Mouse (Mus musculus) hindbrain, postnatal 0 days (tissue): Measurements from ENCODE around the gene Erg. TPM values are rescaled to one million over a fixed set of nuclear protein-coding genes. Genes with fewer than 3 reads are reported as not detected.

Experiments
- ATAC-seq: fragments of 200-750 bp; cut with Nextera tagmentation; 2 replicates; pipeline ENCODE4 v1.8.0; 2017; ENCODE audit warnings: mild to moderate bottlenecking, moderate TSS enrichment, moderate library complexity
- DNase-seq: peaks from one replicate; pipeline ENCODE4 v3.0.0-alpha.2; 2015; ENCODE audit warnings: low spot score
- H3K27ac ChIP-seq: fragments of 300-500 bp; sonication (generic); 2 replicates; pipeline ENCODE4 v1.5.1; 2014; ENCODE audit warnings: mild to moderate bottlenecking
- H3K27me3 ChIP-seq: fragments of 300-500 bp; sonication (generic); 2 replicates; pipeline ENCODE4 v1.6.1; 2014; ENCODE audit warnings: low read length, mixed read lengths; ENCODE audit not compliant: insufficient read depth
- H3K36me3 ChIP-seq: fragments of 300-500 bp; sonication (generic); 2 replicates; pipeline ENCODE4 v1.6.1; 2014; ENCODE audit warnings: low read length, mixed read lengths; ENCODE audit not compliant: insufficient read depth
- H3K4me1 ChIP-seq: fragments of 300-500 bp; sonication (generic); 2 replicates; pipeline ENCODE4 v1.6.1; 2014; ENCODE audit warnings: antibody characterized with exemption, low read length, mixed read lengths; ENCODE audit not compliant: insufficient read depth
- H3K4me2 ChIP-seq: fragments of 300-500 bp; sonication (generic); 2 replicates; pipeline ENCODE4 v1.6.1; 2014; ENCODE audit warnings: low read depth, mild to moderate bottlenecking, low read length, moderate library complexity, mixed read lengths
- H3K4me3 ChIP-seq: fragments of 300-500 bp; sonication (generic); 2 replicates; pipeline ENCODE4 v1.5.1; 2014; ENCODE audit warnings: low read length
- H3K9ac ChIP-seq: fragments of 300-500 bp; sonication (generic); replicated peaks from 2 replicates; pipeline ENCODE4 v1.6.1; 2014; ENCODE audit warnings: mild to moderate bottlenecking, low read length, moderate library complexity, mixed read lengths
- H3K9me3 ChIP-seq: fragments of 300-500 bp; sonication (generic); 2 replicates; pipeline ENCODE4 v1.6.1; 2016; ENCODE audit warnings: low read length, mixed read lengths
- CTCF ChIP-seq: IDR thresholded peaks from 2 replicates; pipeline ENCODE4 v1.5.1; 2016; ENCODE audit warnings: antibody characterized with exemption, control low read depth, low read depth
- WGBS: fragments of 180-500 bp; shearing (Covaris S2); extraction: QIAGEN DNeasy Blood & Tissue Kit; methylation state at CpG from one replicate; pipeline ENCODE4 v1.1.7; 2014; 5-methylcytosine and 5-hydroxymethylcytosine counted together
- polyA plus RNA-seq: library from polyadenylated mRNA; unstranded; fragments of >200 nt; fragmentation: Nextera tagmentation; extraction: Ambion mirVana; gene quantifications from 2 replicates; pipeline ENCODE4 v1.2.1, GENCODE M21; 2015
- total RNA-seq: library from RNA; depleted of rRNA; stranded (reverse); fragments of >200 nt; gene quantifications from 2 replicates; pipeline ENCODE4 v1.2.3, GENCODE M21; 2014

Erg gene
- total and polyA plus RNA-seq, 2 experiments from 2014 or later: 2.5 to 3.8 TPM

- 79% methylated on average over 17 of the region's 17 CpGs for WGBS
- H3K27ac ChIP-seq: no peak overlapping the region
- H3K4me2 ChIP-seq: no peak overlapping the region
- ATAC-seq (no peak), DNase-seq (no peak)
- H3K36me3 ChIP-seq: no peaks in the 10 kb centered on the region
- no peaks in the 10 kb centered on the region for H3K9me3 ChIP-seq
- H3K4me1 ChIP-seq: no peaks in the 10 kb centered on the region
- H3K4me3 ChIP-seq: no peak overlapping the region
- no peak for TF ChIP-seq CTCF
- H3K27me3 ChIP-seq: no peaks in the 10 kb centered on the region
- no peak overlapping the region for H3K9ac ChIP-seq
Observed at GRCm38 (mm10) chr16:95438848-95439540, 147.4 kb downstream of the Erg start.

- no peaks in the 10 kb centered on the region for H3K27me3 ChIP-seq
- H3K9ac ChIP-seq: no peak overlapping the region
- no peak overlapping the region for H3K27ac ChIP-seq
- no peaks in the 10 kb centered on the region for H3K9me3 ChIP-seq
- no peak overlapping the region for H3K4me3 ChIP-seq
- 93% methylated on average over 8 of the region's 8 CpGs for WGBS
- no peak overlapping the region for H3K4me2 ChIP-seq
- ATAC-seq (no peak), DNase-seq (no peak)
- H3K36me3 ChIP-seq: no peaks in the 10 kb centered on the region
- TF ChIP-seq CTCF: no peak
- peaks cover 3% of the 10 kb centered on the region; the same call in 1 of the 2 replicates for H3K4me1 ChIP-seq
Observed at GRCm38 (mm10) chr16:95436611-95437010, 149.8 kb downstream of the Erg start.

GRCm38 (mm10) chr16:95436051-95436450 is 150.3 kb downstream of the Erg start:
- DNase-seq: no peak
- peaks cover 3% of the 10 kb centered on the region; the same call in 1 of the 2 replicates for H3K4me1 ChIP-seq
- no peak overlapping the region for H3K27ac ChIP-seq
- no peak overlapping the region for H3K4me3 ChIP-seq
- no peaks in the 10 kb centered on the region for H3K27me3 ChIP-seq
- H3K9me3 ChIP-seq: no peaks in the 10 kb centered on the region
- no peak for TF ChIP-seq CTCF
- H3K36me3 ChIP-seq: no peaks in the 10 kb centered on the region
- no peak overlapping the region for H3K4me2 ChIP-seq
- WGBS: 54% methylated on average over 4 of the region's 4 CpGs
- no peak for ATAC-seq
- no peak overlapping the region for H3K9ac ChIP-seq

GRCm38 (mm10) chr16:95434434-95434833 is 152.0 kb downstream of the Erg start:
- 97% methylated on average over 8 of the region's 8 CpGs for WGBS
- ATAC-seq: no peak

GRCm38 (mm10) chr16:95432540-95432971 is 153.8 kb downstream of the Erg start:
- DNase-seq (no peak), ATAC-seq (no peak)
- Histone ChIP-seq H3K4me3 (no peak overlapping the region), H3K27ac (no peak overlapping the region), H3K4me2 (no peak overlapping the region), H3K36me3 (no peaks in the 10 kb centered on the region), H3K9me3 (no peaks in the 10 kb centered on the region), H3K9ac (no peak overlapping the region), H3K27me3 (no peaks in the 10 kb centered on the region), H3K4me1 (peaks cover 3% of the 10 kb centered on the region; the same call in 1 of the 2 replicates)
- 91% methylated on average over 2 of the region's 2 CpGs for WGBS
- TF ChIP-seq CTCF: no peak

More at GRCm38 (mm10) chr16:95434434-95434833, 152.0 kb downstream of the Erg start:
- Histone ChIP-seq H3K9ac (no peak overlapping the region), H3K9me3 (no peaks in the 10 kb centered on the region), H3K4me1 (peaks cover 3% of the 10 kb centered on the region; the same call in 1 of the 2 replicates), H3K36me3 (no peaks in the 10 kb centered on the region), H3K4me3 (no peak overlapping the region), H3K4me2 (no peak overlapping the region), H3K27me3 (no peaks in the 10 kb centered on the region), H3K27ac (no peak overlapping the region)
- DNase-seq: no peak
- no peak for TF ChIP-seq CTCF

GRCm38 (mm10) chr16:95429851-95430250 is 156.5 kb downstream of the Erg start:
- Histone ChIP-seq H3K27me3 (no peaks in the 10 kb centered on the region), H3K4me1 (peaks cover 3% of the 10 kb centered on the region; the same call in 1 of the 2 replicates), H3K4me3 (no peak overlapping the region), H3K27ac (no peak overlapping the region), H3K9me3 (no peaks in the 10 kb centered on the region), H3K9ac (no peak overlapping the region), H3K36me3 (no peaks in the 10 kb centered on the region), H3K4me2 (no peak overlapping the region)
- TF ChIP-seq CTCF: no peak
- DNase-seq: no peak
- no peak for ATAC-seq
- WGBS: 88% methylated on average over 3 of the region's 3 CpGs

GRCm38 (mm10) chr16:95428239-95428638 is 158.2 kb downstream of the Erg start:
- 80% methylated on average over 5 of the region's 5 CpGs for WGBS
- Histone ChIP-seq H3K4me1 (peaks cover 3% of the 10 kb centered on the region; the same call in 1 of the 2 replicates), H3K9me3 (no peaks in the 10 kb centered on the region), H3K27me3 (no peaks in the 10 kb centered on the region), H3K4me3 (no peak overlapping the region), H3K27ac (no peak overlapping the region), H3K36me3 (no peaks in the 10 kb centered on the region), H3K9ac (no peak overlapping the region), H3K4me2 (no peak overlapping the region)
- DNase-seq (no peak), ATAC-seq (no peak)
- TF ChIP-seq CTCF: no peak
